Mouse (Mus musculus) 416B (cell line): ENCODE results near the gene Ebf1.

Experiments
- DNase-seq: peaks from one replicate; pipeline ENCODE4 v3.0.0; 2011; ENCODE audit warnings: low read depth

Ebf1 gene

DNA sequence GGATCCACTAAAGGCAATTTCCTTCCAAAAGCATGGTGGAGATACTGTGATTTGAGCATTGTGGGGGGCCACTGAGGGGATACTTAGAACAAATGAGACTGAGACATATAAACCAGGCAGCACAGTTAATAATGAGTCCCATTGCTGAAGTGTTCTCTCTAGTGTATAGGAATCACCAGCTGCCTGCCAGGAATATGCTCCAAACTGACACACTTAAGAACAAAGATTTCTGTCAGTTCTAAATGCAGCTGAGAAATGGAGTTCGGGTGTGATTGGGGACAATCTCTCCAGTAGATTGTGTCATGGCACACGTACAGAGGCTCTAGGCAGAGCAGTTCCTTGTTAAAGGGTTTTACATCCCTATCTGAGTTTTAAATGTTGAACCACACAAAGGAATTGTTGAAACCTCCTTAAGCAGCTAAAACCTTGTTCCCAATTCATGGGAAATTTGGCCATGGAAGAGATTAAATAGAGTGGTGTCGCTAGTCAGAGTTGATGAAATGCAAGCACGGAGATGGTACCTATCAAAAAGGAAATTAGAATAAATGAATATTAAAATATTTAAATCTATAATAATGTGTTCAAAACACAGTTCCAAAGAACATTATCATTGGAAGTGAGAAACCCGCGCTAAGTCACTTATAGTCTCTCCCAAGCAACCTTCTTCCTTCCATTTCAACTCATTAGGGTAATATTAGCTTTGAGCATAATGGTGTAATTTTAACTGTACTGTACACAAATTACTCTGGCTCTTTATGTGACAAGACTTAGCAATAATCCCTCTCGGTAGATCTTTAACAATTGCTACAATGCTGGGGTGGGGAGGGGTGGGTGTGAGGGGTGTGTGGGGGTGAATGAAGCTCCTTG lies 438.9 kb downstream of the Ebf1 start:
- DNase-seq: no peak
